Mouse (Mus musculus) bone marrow, adult 2 months (tissue): Measurements from ENCODE around the gene Pcnx. TPM values are rescaled to one million over a fixed set of nuclear protein-coding genes. Genes with fewer than 3 reads are reported as not detected.

ENCODE experiments used
- H3K27ac ChIP-seq: fragments of 200-500 bp; 2 replicates; pipeline ENCODE4 v1.5.1; 2012; ENCODE audit warnings: low read depth, mild to moderate bottlenecking, control low read depth, inconsistent platforms, low read length; ENCODE audit not compliant: control insufficient read depth, poor library complexity, insufficient read depth
- H3K4me1 ChIP-seq: fragments of 200-500 bp; 2 replicates; pipeline ENCODE4 v1.6.1; 2011; ENCODE audit warnings: low read length; ENCODE audit not compliant: control insufficient read depth, insufficient read depth
- H3K4me3 ChIP-seq: fragments of 200-500 bp; replicated peaks from 2 replicates; pipeline ENCODE3; 2011; ENCODE audit warnings: mild to moderate bottlenecking, low read depth, low read length, control low read depth; ENCODE audit not compliant: control insufficient read depth
- CTCF ChIP-seq: fragments of 200-500 bp; IDR thresholded peaks from 2 replicates; pipeline ENCODE4 v1.5.1; 2011; ENCODE audit warnings: low read length, control low read depth; ENCODE audit not compliant: control insufficient read depth, insufficient read depth
- POLR2A ChIP-seq: fragments of 200-500 bp; IDR thresholded peaks from 2 replicates; pipeline ENCODE4 v1.6.1; 2011; ENCODE audit warnings: low read depth, mild to moderate bottlenecking, control low read depth, low read length, borderline replicate concordance; ENCODE audit not compliant: control insufficient read depth
- WGBS: fragments of 180-500 bp; shearing (Covaris S2); methylation state at CpG from one replicate; pipeline ENCODE4 v1.1.7; 2018; 5-methylcytosine and 5-hydroxymethylcytosine counted together
- polyA plus RNA-seq: library from polyadenylated mRNA; stranded (reverse); fragments of >200 nt; gene quantifications from 2 replicates; pipeline ENCODE4 v1.2.4, GENCODE M21; 2011; ENCODE audit warnings: low replicate concordance; ENCODE audit not compliant: missing spikeins, insufficient read depth, insufficient read length

Gene Pcnx
- polyA plus RNA-seq, 1 experiment, result 38.8 TPM

- Histone ChIP-seq H3K4me3 (no peak overlapping the region), H3K27ac (no peak overlapping the region), H3K4me1 (no peaks in the 10 kb centered on the region; the same call in 1 of the 2 replicates)
- TF ChIP-seq CTCF (no peak), POLR2A (no peak)
- 88% methylated on average over 8 of the region's 8 CpGs for WGBS
Measured at GRCm38 (mm10) chr12:81857978-81858569, 1.7 kb upstream of the Pcnx start.

- Histone ChIP-seq H3K4me1 (no peaks in the 10 kb centered on the region; the same call in 1 of the 2 replicates), H3K27ac (peak overlapping the region; percentile 93), H3K4me3 (peak overlapping the region; percentile 96)
- peak; percentile 27; the same call in 1 of the 2 replicates for TF ChIP-seq POLR2A
- TF ChIP-seq CTCF, result no peak
- under 1% methylated on average over 106 of the region's 107 CpGs for WGBS
Measured at GRCm38 (mm10) chr12:81860308-81861181, 722 bp downstream of the Pcnx start.

- Histone ChIP-seq H3K4me1 (no peaks in the 10 kb centered on the region; the same call in 1 of the 2 replicates), H3K27ac (peak overlapping the region; percentile 93), H3K4me3 (peak overlapping the region; percentile 96)
- TF ChIP-seq POLR2A (no peak), CTCF (no peak)
- 47% methylated on average over 18 of the region's 18 CpGs for WGBS
Measured at GRCm38 (mm10) chr12:81861199-81862085, 1.6 kb downstream of the Pcnx start.

DNA sequence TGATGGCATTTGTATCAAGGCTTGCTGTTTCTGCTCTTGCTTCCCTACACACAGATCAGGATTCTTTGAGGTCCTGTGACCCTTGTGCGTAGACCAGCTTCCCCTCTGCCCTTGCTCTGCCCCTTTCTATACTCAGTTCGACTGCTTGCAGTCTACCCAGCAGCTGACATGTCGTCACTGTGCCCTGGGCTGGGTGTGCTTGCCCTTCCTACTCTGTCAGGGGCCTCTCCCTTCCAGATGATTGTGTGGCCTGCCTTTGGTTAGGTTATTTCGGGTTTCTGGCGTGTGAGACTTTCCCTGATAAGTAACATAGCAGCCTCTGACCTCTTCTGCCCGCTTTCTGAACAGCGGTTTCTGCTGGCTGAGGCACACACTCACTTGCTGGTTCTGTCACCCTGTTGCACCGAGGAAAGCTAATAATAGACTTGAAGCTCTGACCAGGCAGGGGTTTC is 2.6 kb downstream of the Pcnx start:
- Histone ChIP-seq H3K4me3 (no peak overlapping the region), H3K27ac (no peak overlapping the region), H3K4me1 (no peaks in the 10 kb centered on the region; the same call in 1 of the 2 replicates)
- 12% methylated on average over 8 of the region's 8 CpGs for WGBS
- TF ChIP-seq CTCF (no peak), POLR2A (no peak)

GRCm38 (mm10) chr12:81863949-81864348 is 4.1 kb downstream of the Pcnx start:
- TF ChIP-seq CTCF (no peak), POLR2A (no peak)
- Histone ChIP-seq H3K4me1 (no peaks in the 10 kb centered on the region; the same call in 1 of the 2 replicates), H3K27ac (no peak overlapping the region), H3K4me3 (no peak overlapping the region)
- 89% methylated on average over 4 of the region's 4 CpGs for WGBS

GRCm38 (mm10) chr12:81865183-81865582 is 5.4 kb downstream of the Pcnx start:
- WGBS, result 82% methylated on average over 6 of the region's 6 CpGs
- Histone ChIP-seq H3K27ac (no peak overlapping the region), H3K4me1 (peaks cover 2% of the 10 kb centered on the region; the same call in 1 of the 2 replicates), H3K4me3 (no peak overlapping the region)
- TF ChIP-seq POLR2A (no peak), CTCF (no peak)

DNA sequence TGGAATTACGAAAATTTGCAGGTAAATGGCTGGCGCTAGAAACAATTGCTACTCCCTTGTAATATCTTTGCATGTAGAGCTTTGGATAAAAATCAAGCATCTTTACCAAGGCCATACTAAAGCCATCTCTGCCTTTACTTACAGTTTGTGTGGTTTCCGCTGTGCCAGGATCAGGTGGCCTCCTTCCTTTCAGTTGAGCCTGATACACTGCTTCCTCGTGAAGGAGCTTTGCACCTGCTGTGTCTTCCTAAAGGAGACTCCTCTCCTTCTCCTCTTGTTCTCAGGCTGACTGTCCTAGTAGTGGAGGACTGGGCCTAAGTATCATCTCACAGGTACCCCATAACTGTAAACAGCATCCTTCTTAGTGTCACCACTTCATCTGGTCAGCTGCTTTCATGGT is 7.5 kb downstream of the Pcnx start:
- 71% methylated on average over 4 of the region's 4 CpGs for WGBS
- TF ChIP-seq CTCF, result no peak
- no peak for TF ChIP-seq POLR2A
- H3K4me1 ChIP-seq, result peaks cover 2% of the 10 kb centered on the region; the same call in 1 of the 2 replicates
- no peak overlapping the region for H3K4me3 ChIP-seq
- H3K27ac ChIP-seq, result no peak overlapping the region
